Mouse (Mus musculus): ENCODE data around the gene Slc4a4.
"Not testable (repeated sequence)": the region's sequence is repeated elsewhere in the genome, so short reads cannot be mapped to it uniquely, and the experiment has no call there.

Gene Slc4a4

GRCm38 (mm10) chr5:89071957-89072356 is 185.3 kb downstream of the Slc4a4 start:
- DNase-seq (ENCODE audit: low spot score in 2 of 2), result no peak

- no peak for DNase-seq (ENCODE audit: low spot score in 2 of 2)
These were observed 191.1 kb downstream of the Slc4a4 start for GRCm38 (mm10) chr5:89077711-89078110.

GRCm38 (mm10) chr5:89083476-89083875 is 196.9 kb downstream of the Slc4a4 start:
- DNase-seq (ENCODE audit: low spot score in 2 of 2), result no peak

- DNase-seq (ENCODE audit: low spot score in 2 of 2), result no peak
These were observed 201.3 kb downstream of the Slc4a4 start for GRCm38 (mm10) chr5:89087916-89088315.

- DNase-seq (ENCODE audit: low spot score in 2 of 2), result no peak
These were observed 201.8 kb downstream of the Slc4a4 start for GRCm38 (mm10) chr5:89088462-89088861.

- no peak for DNase-seq (ENCODE audit: low spot score in 2 of 2)
These were observed 203.5 kb downstream of the Slc4a4 start for GRCm38 (mm10) chr5:89090131-89090530.

GRCm38 (mm10) chr5:89096371-89096770 is 209.8 kb downstream of the Slc4a4 start:
- DNase-seq (ENCODE audit: low spot score in 2 of 2), result no peak

GRCm38 (mm10) chr5:89097291-89097690 is 210.7 kb downstream of the Slc4a4 start:
- no peak for DNase-seq (ENCODE audit: low spot score in 2 of 2)

GRCm38 (mm10) chr5:89098121-89098520 is 211.5 kb downstream of the Slc4a4 start:
- no peak for DNase-seq (ENCODE audit: low spot score in 2 of 2)

GRCm38 (mm10) chr5:89099886-89100285 is 213.3 kb downstream of the Slc4a4 start:
- no peak for DNase-seq (ENCODE audit: low spot score in 2 of 2)

GRCm38 (mm10) chr5:89102560-89102959 is 215.9 kb downstream of the Slc4a4 start:
- DNase-seq (ENCODE audit: low spot score in 2 of 2), result no peak

GRCm38 (mm10) chr5:89105346-89105745 is 218.7 kb downstream of the Slc4a4 start:
- DNase-seq (ENCODE audit: low spot score in 2 of 2), result no peak

GRCm38 (mm10) chr5:89106217-89106616 is 219.6 kb downstream of the Slc4a4 start:
- DNase-seq (ENCODE audit: low spot score in 2 of 2), result no peak

GRCm38 (mm10) chr5:89108809-89109208 is 222.2 kb downstream of the Slc4a4 start:
- DNase-seq (ENCODE audit: low spot score in 2 of 2), result no peak

- no peak for DNase-seq (ENCODE audit: low spot score in 2 of 2)
These were observed 223.2 kb downstream of the Slc4a4 start for GRCm38 (mm10) chr5:89109832-89110231.

- not testable (repeated sequence) for DNase-seq (ENCODE audit: low spot score in 2 of 2)
These were observed 225.4 kb downstream of the Slc4a4 start for GRCm38 (mm10) chr5:89111987-89112386.

GRCm38 (mm10) chr5:89120881-89121280 is 234.3 kb downstream of the Slc4a4 start:
- DNase-seq (ENCODE audit: low spot score in 2 of 2), result no peak

GRCm38 (mm10) chr5:89123270-89123903 is 236.8 kb downstream of the Slc4a4 start:
- DNase-seq (ENCODE audit: low spot score in 2 of 2), result no peak

GRCm38 (mm10) chr5:89128210-89128609 is 241.6 kb downstream of the Slc4a4 start:
- no peak for DNase-seq (ENCODE audit: low spot score in 2 of 2)

- peak in 1 of 2 experiments; percentile 8 for DNase-seq (ENCODE audit: low spot score in 2 of 2)
These were observed 249.2 kb downstream of the Slc4a4 start for GRCm38 (mm10) chr5:89135776-89136175.

- no peak for DNase-seq (ENCODE audit: low spot score in 2 of 2)
These were observed 253.5 kb downstream of the Slc4a4 start for GRCm38 (mm10) chr5:89140070-89140469.

GRCm38 (mm10) chr5:89141761-89142160 is 255.1 kb downstream of the Slc4a4 start:
- no peak for DNase-seq (ENCODE audit: low spot score in 2 of 2)

GRCm38 (mm10) chr5:89146276-89146675 is 259.7 kb downstream of the Slc4a4 start:
- no peak for DNase-seq (ENCODE audit: low spot score in 2 of 2)

- DNase-seq (ENCODE audit: low spot score in 2 of 2), result no peak
These were observed 260.7 kb downstream of the Slc4a4 start for GRCm38 (mm10) chr5:89147282-89147790.
